Mouse (Mus musculus): ENCODE data around the gene Gatd1. TPM values are rescaled to one million over a fixed set of nuclear protein-coding genes. Genes with fewer than 3 reads are reported as not detected.
A peak's percentile ranks its signal among the peaks of the same experiment; 100 is the strongest.

Gatd1 gene
- polyA plus RNA-seq, 1 experiment, result 23.3 TPM

GRCm38 (mm10) chr7:141423811-141424210 lies 9.9 kb upstream of the Gatd1 start:
- TF ChIP-seq CTCF (IDR thresholded peaks at IDR 0.05; ENCODE audit: control insufficient read depth, insufficient read depth, insufficient replicate concordance, low read depth, low read length), result no peak
- TF ChIP-seq POLR2A (IDR thresholded peaks at IDR 0.05; ENCODE audit: control insufficient read depth, low read depth, low read length), result no peak
- no peaks in the 10 kb centered on the region for H3K36me3 ChIP-seq (ENCODE audit: control insufficient read depth, insufficient read depth, low read length)
- no peak overlapping the region for H3K27ac ChIP-seq (ENCODE audit: control insufficient read depth, insufficient read depth, low read depth, low read length)
- H3K4me3 ChIP-seq (ENCODE audit: control insufficient read depth, low read depth, low read length), result no peak overlapping the region
- H3K27me3 ChIP-seq (ENCODE audit: control insufficient read depth, insufficient read depth, low read length), result no peaks in the 10 kb centered on the region
- H3K4me1 ChIP-seq (ENCODE audit: control insufficient read depth, insufficient read depth, low read length), result no peaks in the 10 kb centered on the region

- Histone ChIP-seq H3K27me3 (ENCODE audit: control insufficient read depth, insufficient read depth, low read length) (no peaks in the 10 kb centered on the region), H3K4me3 (ENCODE audit: control insufficient read depth, low read depth, low read length) (no peak overlapping the region), H3K36me3 (ENCODE audit: control insufficient read depth, insufficient read depth, low read length) (no peaks in the 10 kb centered on the region), H3K4me1 (ENCODE audit: control insufficient read depth, insufficient read depth, low read length) (no peaks in the 10 kb centered on the region), H3K27ac (ENCODE audit: control insufficient read depth, insufficient read depth, low read depth, low read length) (no peak overlapping the region)
- TF ChIP-seq CTCF (IDR thresholded peaks at IDR 0.05; ENCODE audit: control insufficient read depth, insufficient read depth, insufficient replicate concordance, low read depth, low read length) (no peak), POLR2A (IDR thresholded peaks at IDR 0.05; ENCODE audit: control insufficient read depth, low read depth, low read length) (no peak)
Observed at GRCm38 (mm10) chr7:141420030-141420702, 6.2 kb upstream of the Gatd1 start.

- no peak overlapping the region for H3K27ac ChIP-seq (ENCODE audit: control insufficient read depth, insufficient read depth, low read depth, low read length)
- H3K36me3 ChIP-seq (ENCODE audit: control insufficient read depth, insufficient read depth, low read length), result no peaks in the 10 kb centered on the region
Observed at GRCm38 (mm10) chr7:141418970-141419369, 5.0 kb upstream of the Gatd1 start.

GRCm38 (mm10) chr7:141417731-141418681 lies 4.1 kb upstream of the Gatd1 start:
- Histone ChIP-seq H3K4me1 (ENCODE audit: control insufficient read depth, insufficient read depth, low read length) (peaks cover 9% of the 10 kb centered on the region), H3K27ac (ENCODE audit: control insufficient read depth, insufficient read depth, low read depth, low read length) (no peak overlapping the region), H3K36me3 (ENCODE audit: control insufficient read depth, insufficient read depth, low read length) (no peaks in the 10 kb centered on the region), H3K4me3 (ENCODE audit: control insufficient read depth, low read depth, low read length) (no peak overlapping the region), H3K27me3 (ENCODE audit: control insufficient read depth, insufficient read depth, low read length) (no peaks in the 10 kb centered on the region)
- TF ChIP-seq POLR2A (IDR thresholded peaks at IDR 0.05; ENCODE audit: control insufficient read depth, low read depth, low read length) (no peak), CTCF (IDR thresholded peaks at IDR 0.05; ENCODE audit: control insufficient read depth, insufficient read depth, insufficient replicate concordance, low read depth, low read length) (no peak)

More at GRCm38 (mm10) chr7:141418970-141419369, 5.0 kb upstream of the Gatd1 start:
- Histone ChIP-seq H3K27me3 (ENCODE audit: control insufficient read depth, insufficient read depth, low read length) (no peaks in the 10 kb centered on the region), H3K4me3 (ENCODE audit: control insufficient read depth, low read depth, low read length) (no peak overlapping the region), H3K4me1 (ENCODE audit: control insufficient read depth, insufficient read depth, low read length) (peaks cover 4% of the 10 kb centered on the region; the same call in 1 of the 2 replicates)
- no peak for TF ChIP-seq POLR2A (IDR thresholded peaks at IDR 0.05; ENCODE audit: control insufficient read depth, low read depth, low read length)
- TF ChIP-seq CTCF (IDR thresholded peaks at IDR 0.05; ENCODE audit: control insufficient read depth, insufficient read depth, insufficient replicate concordance, low read depth, low read length), result no peak

- Histone ChIP-seq H3K27me3 (ENCODE audit: control insufficient read depth, insufficient read depth, low read length) (no peaks in the 10 kb centered on the region), H3K4me3 (ENCODE audit: control insufficient read depth, low read depth, low read length) (no peak overlapping the region), H3K27ac (ENCODE audit: control insufficient read depth, insufficient read depth, low read depth, low read length) (no peak overlapping the region), H3K4me1 (ENCODE audit: control insufficient read depth, insufficient read depth, low read length) (peaks cover 9% of the 10 kb centered on the region), H3K36me3 (ENCODE audit: control insufficient read depth, insufficient read depth, low read length) (no peaks in the 10 kb centered on the region)
- TF ChIP-seq CTCF (IDR thresholded peaks at IDR 0.05; ENCODE audit: control insufficient read depth, insufficient read depth, insufficient replicate concordance, low read depth, low read length) (0 out of 2 replicates have a peak, but pooled peaks have one; percentile 18), POLR2A (IDR thresholded peaks at IDR 0.05; ENCODE audit: control insufficient read depth, low read depth, low read length) (no peak)
Observed at GRCm38 (mm10) chr7:141416144-141416841, 2.4 kb upstream of the Gatd1 start.

GRCm38 (mm10) chr7:141413331-141413730 lies 605 bp downstream of the Gatd1 start:
- H3K27me3 ChIP-seq (ENCODE audit: control insufficient read depth, insufficient read depth, low read length), result no peaks in the 10 kb centered on the region
- H3K36me3 ChIP-seq (ENCODE audit: control insufficient read depth, insufficient read depth, low read length), result 0 out of 2 replicates have a peak, but pooled peaks cover 2% of the 10 kb centered on the region
- H3K4me1 ChIP-seq (ENCODE audit: control insufficient read depth, insufficient read depth, low read length), result peaks cover 9% of the 10 kb centered on the region
- no peak for TF ChIP-seq CTCF (IDR thresholded peaks at IDR 0.05; ENCODE audit: control insufficient read depth, insufficient read depth, insufficient replicate concordance, low read depth, low read length)
- no peak for TF ChIP-seq POLR2A (IDR thresholded peaks at IDR 0.05; ENCODE audit: control insufficient read depth, low read depth, low read length)
- peak overlapping the region; percentile 89 for H3K27ac ChIP-seq (ENCODE audit: control insufficient read depth, insufficient read depth, low read depth, low read length)
- H3K4me3 ChIP-seq (ENCODE audit: control insufficient read depth, low read depth, low read length), result peak overlapping the region; percentile 96
